9 mouse cellular contexts compared by ENCODE assay signal in genomic region chr10:29106962-29107361, GRCm38 (mm10). TPM values are rescaled to one million over a fixed set of nuclear protein-coding genes. Genes with fewer than 3 reads are reported as not detected.
A peak's percentile ranks its signal among the peaks of the same experiment; 100 is the strongest.
DNase-seq lines count a peak whose midpoint lies in the region; ATAC-seq and TF ChIP-seq lines count a peak whose summit lies in the region.
"Had no signal": no experiment of that assay in that cellular context is flagged by ENCODE, and none has a peak within 500 bp of the region (broad histone marks: within the 10 kb centered on the region; RNA-seq: fewer than 3 reads in every experiment).

No protein-coding gene starts in this region.

- in situ Hi-C loops in ES-E14 (cut with MboI; ENCODE audit: low sequenced_read_pairs in 2 of 2, unreplicated experiment in 2 of 2) = no loop called here

- peak; percentile 9 to 10 for DNase-seq in layer of hippocampus, adult 2 months (ENCODE audit: low spot score in 2 of 2)
- DNase-seq in layer of hippocampus, postnatal 36 days = no peak
- no peak for DNase-seq in ES-E14 (ENCODE audit: low read depth, low spot score)
- DNase-seq in brain, embryonic 18.5 days (ENCODE audit: low read depth, low spot score) = peak; percentile 16
- no peak for DNase-seq in frontal cortex, postnatal 36 days (ENCODE audit: low spot score in 2 of 2)
- DNase-seq in kidney, adult 8-10 months = no peak
- no peak for DNase-seq in right cerebral cortex, postnatal 14 days

- no peaks in the 10 kb centered on the region for H3K9me3 ChIP-seq in ES-E14 (ENCODE audit: control insufficient read depth, insufficient read depth, low read depth, low read length)
- H3K9me3 ChIP-seq: hindbrain, embryonic 15.5 days had no signal

- peak; percentile 71 for ATAC-seq in megakaryocyte progenitor cell, adult 5-6 weeks (replicated peaks; ENCODE audit: poor library complexity)

- H3K4me1 ChIP-seq in ES-E14 (ENCODE audit: control insufficient read depth in 2 of 2, insufficient read depth in 2 of 2, low read length in 2 of 2, poor library complexity in 1 of 2) = no peaks in the 10 kb centered on the region
- H3K4me1 ChIP-seq: hindbrain, embryonic 15.5 days had no signal

- TF ChIP-seq CTCF in layer of hippocampus, adult 2 months (conservative IDR thresholded peaks at IDR 0.05) = peak; percentile 89

- H3K27ac ChIP-seq in layer of hippocampus, adult 2 months = no peak overlapping the region
- no peak overlapping the region for H3K27ac ChIP-seq in ES-E14 (ENCODE audit: insufficient read depth, low read depth, low read length, poor library complexity, severe bottlenecking)
- H3K27ac ChIP-seq: hindbrain, embryonic 15.5 days had no signal

- H3K36me3 ChIP-seq in ES-E14 (ENCODE audit: control insufficient read depth, insufficient read depth, low read length, poor library complexity, severe bottlenecking) = no peaks in the 10 kb centered on the region
- H3K36me3 ChIP-seq: hindbrain, embryonic 15.5 days had no signal

- H3K4me3 ChIP-seq in layer of hippocampus, adult 2 months = no peak overlapping the region
- no peak overlapping the region for H3K4me3 ChIP-seq in ES-E14 (ENCODE audit: insufficient read depth in 1 of 2, low read depth in 1 of 2, low read length in 2 of 2, poor library complexity in 1 of 2, severe bottlenecking in 1 of 2)
- H3K4me3 ChIP-seq: hindbrain, embryonic 15.5 days had no signal

- no peak overlapping the region for H3K9ac ChIP-seq in ES-E14 (ENCODE audit: insufficient read depth, low read depth, low read length, poor library complexity, severe bottlenecking)
- H3K9ac ChIP-seq: hindbrain, embryonic 15.5 days had no signal

TF ChIP-seq in ES-E14, 5 proteins besides CTCF, POLR2A, EP300 and RAD21:
- TF ChIP-seq ZNF384 (IDR thresholded peaks at IDR 0.05; ENCODE audit: low read depth, low read length) = no peak
- peak; percentile 26; the same call in 1 of the 2 replicates for TF ChIP-seq ZC3H11A (IDR thresholded peaks at IDR 0.05; ENCODE audit: borderline replicate concordance, low read depth, low read length)

RNA-seq across cellular contexts. Expression of gene Soga3, which starts 36.7 kb away (rescaled TPM):
- total RNA-seq in layer of hippocampus, adult 2 months (2021) = 100 to 1,000 TPM; 176 to 178 TPM
- total RNA-seq in layer of hippocampus, postnatal 36 days (2021) = 100 to 1,000 TPM; 168 to 172 TPM
- 11.6 and 13.3 TPM in 2 replicates for total RNA-seq in ES-E14 (2012; rRNA removed)
- total RNA-seq in megakaryocyte progenitor cell, adult 5-6 weeks (2015) = not detected in 2 replicates
- not detected in 2 replicates for total RNA-seq in megakaryocyte progenitor cell, adult 5-6 weeks (2017)

Comparison
In these comparisons a context has a peak if more than half of its experiments do, and no peak if none do; other contexts are left out.
1. DNase-seq: peak in layer of hippocampus, adult 2 months (2 of 2) and brain, embryonic 18.5 days (single experiment); none in layer of hippocampus, postnatal 36 days (0 of 2), ES-E14 (single experiment), frontal cortex, postnatal 36 days (0 of 2), kidney, adult 8-10 months (0 of 2) and right cerebral cortex, postnatal 14 days (single experiment).
2. RNA of gene Soga3, which starts 36.7 kb away (total RNA-seq): 176 to 178 TPM in layer of hippocampus, adult 2 months, 168 to 172 TPM in layer of hippocampus, postnatal 36 days and 11.6 to 13.3 TPM in ES-E14; not detected in megakaryocyte progenitor cell, adult 5-6 weeks; every median in the first group is over 10 times any median in the second.